Mouse (Mus musculus) thymus, adult 18-20 months (tissue): Measurements from ENCODE around the gene Lce1l.
"Not testable (repeated sequence)": the region's sequence is repeated elsewhere in the genome, so short reads cannot be mapped to it uniquely, and the experiment has no call there.

Experiments used
- DNase-seq, 2 experiments: peaks; one replicate each; pipeline ENCODE4 v3.0.0; 2022; ENCODE audit warnings: mixed read lengths in 2 of 2

Lce1l gene

GRCm38 (mm10) chr3:92851186-92851585 lies at the start of gene Lce1l:
Lce1l (minus strand) TSS chr3:92851286.
- DNase-seq, result no peak

- no peak for DNase-seq
Measured at GRCm38 (mm10) chr3:92894489-92894888, 43.4 kb upstream of the Lce1l start.

GRCm38 (mm10) chr3:92894063-92894462 lies 43.0 kb upstream of the Lce1l start:
- DNase-seq, result no peak

- DNase-seq, result no peak
Measured at GRCm38 (mm10) chr3:92874180-92874579, 23.1 kb upstream of the Lce1l start.

GRCm38 (mm10) chr3:92870116-92870515 lies 19.0 kb upstream of the Lce1l start, which contains the start of gene 2310050C09Rik:
2310050C09Rik (minus strand) TSS chr3:92870216.
- DNase-seq, result no peak

- DNase-seq, result no peak
Measured at GRCm38 (mm10) chr3:92827108-92827507, 24.0 kb downstream of the Lce1l start, which contains the start of gene Kprp. Kprp (minus strand) TSS chr3:92827247.

- no peak for DNase-seq
Measured at GRCm38 (mm10) chr3:92825808-92826207, 25.3 kb downstream of the Lce1l start.

GRCm38 (mm10) chr3:92816036-92816435 lies 35.0 kb downstream of the Lce1l start:
- not testable (repeated sequence) for DNase-seq

- no peak for DNase-seq
Measured at GRCm38 (mm10) chr3:92815581-92815980, 35.5 kb downstream of the Lce1l start.

- DNase-seq, result no peak
Measured at GRCm38 (mm10) chr3:92807791-92808190, 43.3 kb downstream of the Lce1l start, which contains the start of gene Lce1k. Lce1k (minus strand) TSS chr3:92807891.
